7 mouse cellular contexts compared by ENCODE assay signal in genomic region chr16:18127871-18128563, GRCm38 (mm10). TPM values are rescaled to one million over a fixed set of nuclear protein-coding genes. Genes with fewer than 3 reads are reported as not detected.
DNase-seq lines count a peak whose midpoint lies in the region; ATAC-seq and TF ChIP-seq lines count a peak whose summit lies in the region.

No protein-coding gene starts in this region.

- no peak for TF ChIP-seq EP300 in stomach, postnatal 0 days (optimal IDR thresholded peaks at IDR 0.05)

- TF ChIP-seq CTCF in liver, adult 2 months (IDR thresholded peaks at IDR 0.05; ENCODE audit: low read depth, low read length), result no peak
- 0 out of 2 replicates have a peak, but pooled peaks have one; percentile 1 for TF ChIP-seq CTCF in stomach, postnatal 0 days (IDR thresholded peaks at IDR 0.05; ENCODE audit: low read depth)

- no peak for DNase-seq in liver, adult 2 months (ENCODE audit: extremely low read depth, low read depth, low spot score)
- no peak for DNase-seq in liver
- peak; percentile 47 to 54 for DNase-seq in cerebellum, postnatal 36 days
- peak; percentile 29 for DNase-seq in stomach, postnatal 0 days (ENCODE audit: low spot score)
- DNase-seq in ovary, postnatal 14 days (ENCODE audit: low spot score), result no peak

- no peaks in the 10 kb centered on the region for H3K36me3 ChIP-seq in liver, adult 2 months (ENCODE audit: control insufficient read depth, insufficient read depth, low read length)
- no peaks in the 10 kb centered on the region for H3K36me3 ChIP-seq in forebrain, embryonic 15.5 days
- H3K36me3 ChIP-seq in liver, embryonic 12.5 days, result no peaks in the 10 kb centered on the region
- no peaks in the 10 kb centered on the region for H3K36me3 ChIP-seq in stomach, postnatal 0 days (ENCODE audit: control insufficient read depth, insufficient read depth, low read length)

- peaks cover 9% of the 10 kb centered on the region; the same call in 1 of the 2 replicates for H3K27me3 ChIP-seq in liver, adult 2 months (ENCODE audit: control insufficient read depth, insufficient read depth, low read length)
- H3K27me3 ChIP-seq in forebrain, embryonic 15.5 days, result peaks cover 3% of the 10 kb centered on the region; the same call in 1 of the 2 replicates
- peaks cover 87% of the 10 kb centered on the region for H3K27me3 ChIP-seq in liver, embryonic 12.5 days (replicated peaks)
- peaks cover 2% of the 10 kb centered on the region; the same call in 1 of the 2 replicates for H3K27me3 ChIP-seq in stomach, postnatal 0 days (ENCODE audit: control insufficient read depth, insufficient read depth, low read length)

- no peaks in the 10 kb centered on the region for H3K4me1 ChIP-seq in liver, adult 2 months (ENCODE audit: control insufficient read depth, insufficient read depth, low read length)
- H3K4me1 ChIP-seq in forebrain, embryonic 15.5 days, result peaks cover 46% of the 10 kb centered on the region
- H3K4me1 ChIP-seq in liver, embryonic 12.5 days, result peaks cover 12% of the 10 kb centered on the region
- H3K4me1 ChIP-seq in stomach, postnatal 0 days (replicated peaks; ENCODE audit: control insufficient read depth, insufficient read depth), result peaks cover 5% of the 10 kb centered on the region; the same call in 1 of the 2 replicates

- H3K9me3 ChIP-seq in forebrain, embryonic 15.5 days, result no peaks in the 10 kb centered on the region
- H3K9me3 ChIP-seq in liver, embryonic 12.5 days (replicated peaks), result no peaks in the 10 kb centered on the region
- no peaks in the 10 kb centered on the region for H3K9me3 ChIP-seq in stomach, postnatal 0 days (ENCODE audit: control insufficient read depth, low read length)

- peak; percentile 9 for ATAC-seq in forebrain, embryonic 15.5 days (replicated peaks)
- no peak for ATAC-seq in liver, embryonic 12.5 days
- ATAC-seq in stomach, postnatal 0 days (ENCODE audit: low FRiP score, low TSS enrichment), result no peak; the same call in 1 of the 2 replicates

- no peaks in the 10 kb centered on the region for H3K79me2 ChIP-seq in liver, adult 2 months (ENCODE audit: control insufficient read depth, insufficient read depth, low read length)

- H3K4me3 ChIP-seq in liver, adult 2 months (ENCODE audit: insufficient read depth, low read depth, low read length), result peak overlapping the region; percentile 15; the same call in 1 of the 2 replicates
- H3K4me3 ChIP-seq in forebrain, embryonic 15.5 days, result peak overlapping the region; percentile 78
- peak overlapping the region; percentile 60 for H3K4me3 ChIP-seq in liver, embryonic 12.5 days
- peak overlapping the region; percentile 64 for H3K4me3 ChIP-seq in stomach, postnatal 0 days (ENCODE audit: low read depth, low read length)

- H3K27ac ChIP-seq in liver, adult 2 months (replicated peaks; ENCODE audit: insufficient read depth, low read depth, low read length), result no peak overlapping the region
- H3K27ac ChIP-seq in forebrain, embryonic 15.5 days (replicated peaks), result peak overlapping the region; percentile 80
- no peak overlapping the region for H3K27ac ChIP-seq in liver, embryonic 12.5 days
- H3K27ac ChIP-seq in stomach, postnatal 0 days (replicated peaks), result no peak overlapping the region

- 9% methylated on average over 52 of the region's 52 CpGs for WGBS in liver, adult 2 months
- WGBS in forebrain, embryonic 15.5 days, result under 1% methylated on average over 52 of the region's 52 CpGs
- WGBS in liver, embryonic 12.5 days (ENCODE audit: insufficient replicate concordance), result 5% methylated on average over 51 of the region's 52 CpGs
- 3% methylated on average over 50 of the region's 52 CpGs for WGBS in stomach, postnatal 0 days

- H3K9ac ChIP-seq in liver, adult 2 months (ENCODE audit: low read depth, low read length), result no peak overlapping the region
- H3K9ac ChIP-seq in forebrain, embryonic 15.5 days (replicated peaks), result peak overlapping the region; percentile 77
- H3K9ac ChIP-seq in liver, embryonic 12.5 days, result peak overlapping the region; percentile 46; the same call in 1 of the 2 replicates
- H3K9ac ChIP-seq in stomach, postnatal 0 days (ENCODE audit: low read length), result peak overlapping the region; percentile 52

- H3K4me2 ChIP-seq in forebrain, embryonic 15.5 days (replicated peaks), result peak overlapping the region; percentile 59
- peak overlapping the region; percentile 75 for H3K4me2 ChIP-seq in liver, embryonic 12.5 days
- H3K4me2 ChIP-seq in stomach, postnatal 0 days (replicated peaks; ENCODE audit: low read depth), result peak overlapping the region; percentile 95

- TF ChIP-seq POLR2A in liver, adult 2 months (IDR thresholded peaks at IDR 0.05; ENCODE audit: extremely low read depth, insufficient read depth, low read length), result no peak

RNA-seq across cellular contexts. Expression of gene Rtn4r, which starts 0.6 kb away (rescaled TPM):
- not detected in 2 replicates for total RNA-seq in liver, adult 2 months (2014; rRNA removed)
- 0.07 TPM in 1 of 2 replicates, not detected in the other for polyA plus RNA-seq in liver, adult 2 months (2012; rRNA removed)
- polyA plus RNA-seq in forebrain, embryonic 15.5 days (2015; fragmentation: Nextera tagmentation; extraction: Ambion mirVana), result 18.1 and 21.9 TPM in 2 replicates
- 0.65 and 0.68 TPM in 2 replicates for polyA plus RNA-seq in liver, embryonic 12.5 days (2016; fragmentation: Nextera tagmentation; extraction: Ambion mirVana)
- 1.1 TPM in 2 replicates for polyA plus RNA-seq in stomach, postnatal 0 days (2015; fragmentation: Nextera tagmentation; extraction: Ambion mirVana)

RNA-seq across cellular contexts. Expression of gene Prodh, which starts 38.0 kb away (rescaled TPM):
- 246 and 376 TPM in 2 replicates for total RNA-seq in liver, adult 2 months (2014; rRNA removed)
- polyA plus RNA-seq in liver, adult 2 months (2012; rRNA removed), result 356 and 394 TPM in 2 replicates
- 2.9 and 3.7 TPM in 2 replicates for polyA plus RNA-seq in forebrain, embryonic 15.5 days (2015; fragmentation: Nextera tagmentation; extraction: Ambion mirVana)
- 8.6 and 10.1 TPM in 2 replicates for polyA plus RNA-seq in liver, embryonic 12.5 days (2016; fragmentation: Nextera tagmentation; extraction: Ambion mirVana)
- 9.3 and 10.7 TPM in 2 replicates for polyA plus RNA-seq in stomach, postnatal 0 days (2015; fragmentation: Nextera tagmentation; extraction: Ambion mirVana)

Comparison
In these comparisons a context has a peak if more than half of its experiments do, and no peak if none do; other contexts are left out.
1. RNA of gene Prodh, which starts 38.0 kb away (polyA plus RNA-seq): 356 to 394 TPM in liver, adult 2 months; 8.6 to 10.1 TPM in liver, embryonic 12.5 days, 9.3 to 10.7 TPM in stomach, postnatal 0 days and 2.9 to 3.7 TPM in forebrain, embryonic 15.5 days; every median in the first group is over 10 times any median in the second.
2. DNase-seq: peak in cerebellum, postnatal 36 days (2 of 2) and stomach, postnatal 0 days (single experiment); none in liver, adult 2 months (single experiment), liver (single experiment) and ovary, postnatal 14 days (single experiment).
3. H3K4me3 ChIP-seq: peak in every context shown above with its lines; median percentile 78 in forebrain, embryonic 15.5 days; 64 in stomach, postnatal 0 days; 60 in liver, embryonic 12.5 days; 15 in liver, adult 2 months.
4. Peak in every context shown above with its lines, with median percentiles within 50 percentile points of each other: H3K4me2 ChIP-seq.